Mouse (Mus musculus): ENCODE measurements around the gene 4921536K21Rik.

DNA sequence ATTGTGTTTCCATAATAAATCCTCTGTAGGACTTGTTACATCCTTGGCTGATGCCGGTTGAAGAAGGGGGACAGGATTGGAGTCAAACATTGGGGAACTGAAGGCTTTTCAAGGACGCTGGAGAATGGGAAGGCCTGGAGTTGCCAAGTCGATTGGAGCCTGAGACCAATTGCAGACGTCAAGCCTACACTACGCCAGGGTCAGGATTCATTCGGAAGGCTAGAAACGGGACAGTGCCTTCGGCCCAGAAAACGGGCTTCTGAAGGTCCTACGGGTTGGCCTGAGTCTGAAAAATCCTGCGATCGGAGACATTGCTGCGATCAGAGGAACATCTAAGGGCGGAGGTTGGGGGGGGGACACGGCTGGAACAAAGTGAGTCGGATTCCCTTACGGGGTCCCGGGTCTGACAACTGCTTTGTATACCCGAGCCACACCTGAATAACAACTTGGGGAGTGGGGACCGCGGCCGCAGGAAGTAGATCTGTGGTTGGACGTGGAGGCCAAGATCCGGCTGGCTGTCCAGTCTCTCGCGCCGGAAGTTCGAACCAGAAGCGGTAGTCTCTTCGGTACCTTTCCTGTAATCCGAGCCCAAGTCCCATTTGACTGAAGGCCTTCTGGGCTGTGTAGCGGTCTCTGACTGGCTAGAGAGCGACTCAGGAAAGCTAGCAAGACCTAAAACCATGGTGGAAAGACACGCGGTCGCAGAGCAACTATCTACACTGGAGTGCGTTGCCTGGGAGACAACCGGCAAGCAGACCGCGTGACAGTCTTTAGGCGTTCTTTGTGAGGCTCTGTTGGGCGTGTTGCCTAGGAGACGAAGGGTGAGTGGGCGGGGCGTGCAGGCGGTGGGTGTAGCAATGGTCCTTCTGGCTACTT, at the start of gene 4921536K21Rik, which contains the start of gene Dusp18:
- TF ChIP-seq BHLHE40 (IDR thresholded peaks at IDR 0.05; ENCODE audit: borderline replicate concordance, low read depth, low read length) (no peak), POLR2A (IDR thresholded peaks at IDR 0.05; ENCODE audit: control insufficient read depth in 1 of 2, insufficient read depth in 1 of 2, low read depth in 1 of 2, low read length in 2 of 2, poor library complexity in 1 of 2) (peak; percentile 54 to 64; a peak in 2 of 4 replicates)

Measured in MEL (cell line).